Mouse (Mus musculus) kidney, embryonic 15.5 days (tissue): Measurements from ENCODE around the gene Pbx1. TPM values are rescaled to one million over a fixed set of nuclear protein-coding genes. Genes with fewer than 3 reads are reported as not detected.

Experiments used
- ATAC-seq: fragments of 200-750 bp; cut with Nextera tagmentation; replicated peaks from 2 replicates; pipeline ENCODE4 v1.8.0; 2017; ENCODE audit warnings: moderate TSS enrichment; ENCODE audit not compliant: low FRiP score
- H3K27ac ChIP-seq: fragments of 300-500 bp; sonication (generic); 2 replicates; pipeline ENCODE4 v1.5.1; 2015; ENCODE audit warnings: mild to moderate bottlenecking, inconsistent platforms
- H3K27me3 ChIP-seq: fragments of 300-500 bp; sonication (generic); 2 replicates; pipeline ENCODE4 v1.6.1; 2015; ENCODE audit warnings: inconsistent platforms
- H3K36me3 ChIP-seq: fragments of 300-500 bp; sonication (generic); 2 replicates; pipeline ENCODE4 v1.6.1; 2015; ENCODE audit warnings: inconsistent platforms
- H3K4me1 ChIP-seq: fragments of 300-500 bp; sonication (generic); 2 replicates; pipeline ENCODE4 v1.6.1; 2015; ENCODE audit warnings: inconsistent platforms
- H3K4me2 ChIP-seq: fragments of 300-500 bp; sonication (generic); 2 replicates; pipeline ENCODE4 v1.6.1; 2015; ENCODE audit warnings: moderate library complexity, mild to moderate bottlenecking, inconsistent platforms
- H3K4me3 ChIP-seq: fragments of 300-500 bp; sonication (generic); replicated peaks from 2 replicates; pipeline ENCODE4 v1.5.1; 2015; ENCODE audit warnings: mild to moderate bottlenecking, inconsistent platforms
- H3K9ac ChIP-seq: fragments of 300-500 bp; sonication (generic); 2 replicates; pipeline ENCODE4 v1.6.1; 2015; ENCODE audit warnings: mild to moderate bottlenecking, inconsistent platforms
- H3K9me3 ChIP-seq: fragments of 300-500 bp; sonication (generic); replicated peaks from 2 replicates; pipeline ENCODE4 v1.6.1; 2016; ENCODE audit warnings: inconsistent platforms
- WGBS: fragments of 180-500 bp; shearing (Covaris S2); methylation state at CpG from one replicate; pipeline ENCODE4 v1.1.7; 2015; ENCODE audit warnings: mixed read lengths; 5-methylcytosine and 5-hydroxymethylcytosine counted together
- polyA plus RNA-seq: library from polyadenylated mRNA; unstranded; fragments of >200 nt; fragmentation: Nextera tagmentation; extraction: Ambion mirVana; gene quantifications from 2 replicates; pipeline ENCODE4 v1.2.1, GENCODE M21; 2015

Gene Pbx1
- polyA plus RNA-seq, 1 experiment from 2014 or later, result 81.9 TPM

DNA sequence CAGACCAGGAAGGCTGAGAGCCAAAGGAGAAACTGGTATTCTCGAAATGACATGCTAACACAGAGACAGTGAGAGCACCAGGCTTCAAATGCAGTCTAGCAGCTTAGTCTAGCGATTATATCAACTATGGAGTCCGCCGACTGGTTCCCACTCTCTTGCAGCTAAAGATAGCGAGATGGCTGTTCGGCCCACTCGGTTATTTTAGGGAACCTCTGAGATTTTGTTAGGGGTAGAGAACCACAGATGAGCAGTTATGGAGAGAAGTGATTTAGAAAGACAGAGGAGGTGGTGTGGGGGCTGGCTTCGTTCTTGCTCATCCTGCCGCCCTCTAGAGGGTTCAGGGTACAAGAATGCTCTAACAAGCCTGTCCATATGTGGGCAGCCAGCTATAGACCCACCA is 13.2 kb downstream of the Pbx1 start:
- Histone ChIP-seq H3K4me2 (no peak overlapping the region), H3K9me3 (no peaks in the 10 kb centered on the region), H3K36me3 (peaks cover 50% of the 10 kb centered on the region), H3K9ac (no peak overlapping the region), H3K4me3 (0 out of 2 replicates have a peak overlapping the region, but pooled peaks have one; percentile 0), H3K27me3 (no peaks in the 10 kb centered on the region), H3K4me1 (peaks cover 92% of the 10 kb centered on the region), H3K27ac (peak overlapping the region; percentile 6; the same call in 1 of the 2 replicates)
- WGBS, result 75% methylated on average over 9 of the region's 9 CpGs
- no peak for ATAC-seq

DNA sequence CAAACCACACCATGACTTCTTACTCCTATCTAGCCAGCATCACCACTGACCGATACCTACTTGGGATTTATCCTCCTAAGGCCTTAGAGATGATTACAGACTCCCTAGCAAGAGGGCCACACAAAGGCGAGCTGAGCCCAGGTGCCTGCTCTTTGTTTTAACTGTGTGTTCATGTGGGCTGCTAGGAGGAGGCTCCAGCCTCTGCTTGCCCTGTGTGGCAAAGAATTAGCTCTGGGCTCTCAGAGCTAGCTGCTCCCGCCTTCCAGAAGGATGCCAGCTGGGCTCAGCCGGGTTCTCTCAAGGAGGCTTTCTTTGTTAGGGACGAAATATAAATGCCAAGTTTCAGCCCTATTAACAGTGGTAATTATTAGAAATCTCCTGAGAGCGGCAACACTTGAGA is 14.4 kb downstream of the Pbx1 start:
- Histone ChIP-seq H3K4me3 (no peak overlapping the region), H3K4me2 (peak overlapping the region; percentile 44), H3K36me3 (peaks cover 62% of the 10 kb centered on the region), H3K9ac (peak overlapping the region; percentile 34), H3K27ac (peak overlapping the region; percentile 73), H3K27me3 (no peaks in the 10 kb centered on the region), H3K9me3 (no peaks in the 10 kb centered on the region), H3K4me1 (peaks cover 91% of the 10 kb centered on the region)
- WGBS, result 50% methylated on average over 6 of the region's 6 CpGs
- ATAC-seq, result no peak

DNA sequence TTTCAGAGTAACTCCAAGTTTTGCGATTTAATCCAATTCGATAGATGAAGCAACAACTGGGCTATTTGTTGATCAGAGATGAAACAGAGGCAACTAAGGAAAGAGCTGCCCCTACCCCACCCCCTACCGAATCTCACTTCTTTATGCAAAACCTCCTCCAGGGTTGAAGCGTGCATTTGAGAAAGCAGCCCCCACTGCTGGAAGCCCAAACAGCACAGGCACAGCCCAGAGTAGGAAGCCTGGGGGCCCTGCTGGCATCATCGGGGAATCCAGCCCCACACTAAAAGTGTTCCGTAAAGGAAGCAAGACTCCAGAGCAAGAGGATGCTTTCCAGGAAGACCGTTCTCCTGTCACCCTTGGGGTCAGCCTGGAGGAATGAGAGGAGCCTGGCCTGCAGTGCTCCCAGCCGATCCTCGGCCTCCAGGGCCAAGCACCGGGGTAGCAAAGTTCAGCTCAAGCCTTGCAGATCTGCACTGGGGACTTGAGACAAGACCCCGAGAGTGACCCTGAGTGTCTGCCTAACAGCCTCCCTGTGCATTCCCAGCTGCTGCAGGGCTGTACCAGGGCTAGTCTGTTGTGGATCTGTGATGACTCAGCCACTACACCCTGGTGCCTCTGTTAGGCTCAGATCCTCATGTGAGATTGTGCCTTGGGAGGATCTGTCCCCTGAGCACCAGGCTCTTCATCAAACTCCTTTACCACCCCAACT is 15.2 kb downstream of the Pbx1 start:
- peak overlapping the region; percentile 73 for H3K27ac ChIP-seq
- peak overlapping the region; percentile 44 for H3K4me2 ChIP-seq
- WGBS, result 12% methylated on average over 11 of the region's 11 CpGs
- peak; percentile 66 for ATAC-seq
- H3K36me3 ChIP-seq, result peaks cover 59% of the 10 kb centered on the region
- no peak overlapping the region; the same call in 1 of the 2 replicates for H3K4me3 ChIP-seq
- no peaks in the 10 kb centered on the region for H3K9me3 ChIP-seq
- H3K9ac ChIP-seq, result no peak overlapping the region
- no peaks in the 10 kb centered on the region for H3K27me3 ChIP-seq
- peaks cover 87% of the 10 kb centered on the region for H3K4me1 ChIP-seq

DNA sequence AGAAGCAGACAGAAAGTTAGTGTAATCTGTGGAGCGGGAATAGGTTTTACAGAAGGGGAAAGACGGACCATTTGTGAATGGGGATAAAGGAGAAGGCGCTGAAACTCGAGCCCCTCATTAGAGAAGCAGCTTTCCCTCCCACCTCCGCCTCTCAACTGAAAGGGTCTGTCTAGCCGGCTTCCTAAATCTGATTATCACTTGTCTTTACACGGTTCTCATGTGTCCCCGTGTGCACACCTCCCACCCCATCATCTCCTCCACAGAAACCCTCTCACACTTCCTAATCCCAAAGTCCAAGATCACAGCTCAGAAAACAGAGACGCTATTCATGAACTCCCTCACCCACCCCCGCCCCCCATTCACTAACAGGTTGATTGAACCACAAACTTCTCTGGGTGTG is 21.5 kb downstream of the Pbx1 start:
- H3K4me1 ChIP-seq, result peaks cover 90% of the 10 kb centered on the region
- ATAC-seq, result peak; percentile 79
- H3K9ac ChIP-seq, result no peak overlapping the region
- peaks cover 67% of the 10 kb centered on the region for H3K36me3 ChIP-seq
- 12% methylated on average over 10 of the region's 10 CpGs for WGBS
- H3K27ac ChIP-seq, result peak overlapping the region; percentile 81
- H3K27me3 ChIP-seq, result no peaks in the 10 kb centered on the region
- no peak overlapping the region for H3K4me3 ChIP-seq
- peak overlapping the region; percentile 2; the same call in 1 of the 2 replicates for H3K4me2 ChIP-seq
- no peaks in the 10 kb centered on the region for H3K9me3 ChIP-seq

DNA sequence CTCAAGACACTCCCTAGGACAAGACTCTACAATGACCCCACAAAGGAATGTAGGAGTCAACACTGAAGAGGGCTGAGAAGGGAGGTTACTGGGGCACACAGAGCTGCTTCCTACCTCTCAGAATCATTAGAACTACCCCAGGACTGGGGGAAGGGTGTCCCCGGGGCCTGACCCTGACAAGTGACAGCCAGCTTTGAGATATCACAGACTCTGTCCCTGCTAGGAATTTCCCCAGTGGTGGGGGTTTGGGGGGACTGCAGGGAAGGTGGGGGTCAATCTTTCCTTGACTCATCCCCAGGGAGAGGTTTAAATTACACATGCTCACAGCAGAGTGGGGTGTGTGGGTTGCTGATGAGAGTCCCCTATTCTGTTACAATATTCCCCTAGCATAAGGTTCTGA is 22.0 kb downstream of the Pbx1 start:
- peak overlapping the region; percentile 81 for H3K27ac ChIP-seq
- no peak overlapping the region for H3K4me3 ChIP-seq
- H3K36me3 ChIP-seq, result peaks cover 61% of the 10 kb centered on the region
- no peak overlapping the region for H3K9ac ChIP-seq
- H3K9me3 ChIP-seq, result no peaks in the 10 kb centered on the region
- H3K4me1 ChIP-seq, result peaks cover 90% of the 10 kb centered on the region
- H3K4me2 ChIP-seq, result peak overlapping the region; percentile 23; the same call in 1 of the 2 replicates
- H3K27me3 ChIP-seq, result no peaks in the 10 kb centered on the region
- 10% methylated on average over 1 of the region's 1 CpGs for WGBS
- ATAC-seq, result peak; percentile 65

DNA sequence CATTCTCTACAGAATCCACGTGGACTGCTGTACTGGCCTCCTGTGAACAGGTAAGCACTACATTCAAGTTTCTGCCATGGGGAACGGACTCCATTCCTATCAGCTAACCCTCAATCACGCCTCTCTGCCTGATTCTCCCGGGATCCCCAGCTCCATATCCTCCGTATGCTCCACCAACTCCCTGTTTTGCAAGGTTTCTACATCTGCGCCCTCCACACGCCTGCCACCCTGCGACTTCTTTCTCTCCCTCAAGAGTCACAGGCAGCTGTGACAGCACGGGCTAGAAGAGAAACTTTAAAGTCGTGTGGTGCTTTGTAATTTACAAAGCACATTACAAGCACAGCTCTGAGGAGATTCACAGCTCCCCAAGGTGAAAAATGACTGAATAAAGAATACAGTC is 23.3 kb downstream of the Pbx1 start:
- no peak overlapping the region for H3K9ac ChIP-seq
- H3K4me1 ChIP-seq, result peaks cover 90% of the 10 kb centered on the region
- H3K4me2 ChIP-seq, result no peak overlapping the region
- WGBS, result 58% methylated on average over 10 of the region's 10 CpGs
- H3K4me3 ChIP-seq, result no peak overlapping the region
- no peak for ATAC-seq
- no peaks in the 10 kb centered on the region for H3K27me3 ChIP-seq
- peaks cover 50% of the 10 kb centered on the region for H3K36me3 ChIP-seq
- H3K27ac ChIP-seq, result peak overlapping the region; percentile 81
- H3K9me3 ChIP-seq, result no peaks in the 10 kb centered on the region

DNA sequence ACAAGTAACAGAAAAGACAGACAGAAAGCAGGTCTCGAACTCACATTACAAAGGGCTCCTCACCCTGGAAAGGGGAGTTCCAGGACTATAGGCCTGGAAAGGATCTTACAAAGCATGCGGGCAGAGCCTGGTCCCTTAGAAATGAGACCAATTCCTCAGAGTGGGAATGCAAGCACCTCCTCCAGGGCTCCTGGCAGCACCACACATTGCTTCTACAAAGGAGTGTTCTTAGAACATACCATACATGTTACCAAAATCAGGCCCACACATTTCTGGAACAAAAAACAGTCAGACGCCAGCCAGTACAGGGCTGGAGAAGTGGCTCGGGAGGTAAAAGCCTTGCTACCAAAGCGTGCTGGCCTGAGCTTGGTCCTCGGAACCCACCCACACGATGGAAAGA is 24.1 kb downstream of the Pbx1 start:
- Histone ChIP-seq H3K9ac (no peak overlapping the region), H3K36me3 (peaks cover 42% of the 10 kb centered on the region), H3K4me2 (no peak overlapping the region), H3K9me3 (no peaks in the 10 kb centered on the region), H3K27ac (peak overlapping the region; percentile 81), H3K27me3 (no peaks in the 10 kb centered on the region), H3K4me3 (no peak overlapping the region), H3K4me1 (peaks cover 89% of the 10 kb centered on the region)
- 72% methylated on average over 7 of the region's 7 CpGs for WGBS
- no peak for ATAC-seq

DNA sequence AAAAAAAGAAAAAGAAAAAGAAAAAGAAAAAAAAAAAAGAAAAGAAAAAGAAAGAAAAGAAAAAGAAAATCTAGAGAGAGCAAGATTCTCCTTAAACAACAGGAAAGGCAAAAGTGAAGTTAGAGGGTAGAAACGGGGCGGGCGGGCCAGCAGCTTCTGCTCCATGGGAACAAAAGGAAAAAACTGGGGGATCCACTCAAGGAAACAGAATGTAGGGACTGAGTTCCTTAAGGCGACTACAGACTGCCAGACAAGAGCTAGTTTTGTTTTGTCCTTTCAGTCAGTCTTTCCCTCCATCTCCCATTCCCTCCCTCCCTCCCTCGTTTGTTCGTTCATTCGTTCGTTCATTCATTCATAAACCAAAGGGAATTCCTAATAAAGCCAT is 25.8 kb downstream of the Pbx1 start:
- Histone ChIP-seq H3K27ac (peak overlapping the region; percentile 79), H3K4me1 (peaks cover 90% of the 10 kb centered on the region), H3K9me3 (no peaks in the 10 kb centered on the region), H3K9ac (no peak overlapping the region), H3K36me3 (peaks cover 30% of the 10 kb centered on the region), H3K4me3 (no peak overlapping the region), H3K4me2 (no peak overlapping the region), H3K27me3 (no peaks in the 10 kb centered on the region)
- no peak for ATAC-seq
- WGBS, result 36% methylated on average over 8 of the region's 8 CpGs

DNA sequence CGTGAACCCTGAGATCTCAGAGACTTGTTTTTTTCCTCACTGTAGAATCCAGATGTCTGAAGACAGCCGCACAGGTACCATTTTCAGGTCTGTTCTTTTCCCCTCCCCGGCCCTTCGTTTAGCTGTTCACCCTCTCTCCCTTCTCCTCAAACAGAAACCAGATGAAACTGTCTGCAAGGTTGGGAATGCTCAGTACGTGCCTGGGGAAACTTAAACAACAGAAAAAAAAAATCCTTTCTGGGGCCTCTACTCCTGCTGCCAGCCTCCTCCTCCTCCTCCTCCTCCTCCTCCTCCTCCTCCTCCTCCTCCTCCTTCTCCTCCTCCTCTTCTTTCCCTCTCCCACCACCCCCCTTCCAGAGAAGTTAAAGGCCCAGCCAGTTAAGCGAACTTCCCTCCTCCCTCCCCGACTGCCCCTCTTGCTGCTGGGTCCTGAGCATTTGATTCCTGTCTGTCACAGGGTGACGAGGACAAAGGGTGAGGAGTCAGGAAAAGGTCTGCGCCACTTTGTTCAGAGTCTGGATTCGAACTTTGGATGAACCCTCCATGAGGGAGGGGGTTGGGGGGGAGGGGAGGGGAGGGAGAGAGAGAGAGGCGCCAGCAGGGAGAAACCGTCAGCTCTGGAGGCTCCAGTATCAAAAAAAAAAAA is 26.3 kb downstream of the Pbx1 start:
- Histone ChIP-seq H3K4me3 (no peak overlapping the region), H3K27ac (peak overlapping the region; percentile 83), H3K36me3 (peaks cover 34% of the 10 kb centered on the region), H3K27me3 (no peaks in the 10 kb centered on the region), H3K9me3 (no peaks in the 10 kb centered on the region), H3K4me1 (peaks cover 90% of the 10 kb centered on the region), H3K4me2 (0 out of 2 replicates have a peak overlapping the region, but pooled peaks have one; percentile 9), H3K9ac (no peak overlapping the region)
- no peak; the same call in 1 of the 2 replicates for ATAC-seq
- 15% methylated on average over 10 of the region's 12 CpGs for WGBS

DNA sequence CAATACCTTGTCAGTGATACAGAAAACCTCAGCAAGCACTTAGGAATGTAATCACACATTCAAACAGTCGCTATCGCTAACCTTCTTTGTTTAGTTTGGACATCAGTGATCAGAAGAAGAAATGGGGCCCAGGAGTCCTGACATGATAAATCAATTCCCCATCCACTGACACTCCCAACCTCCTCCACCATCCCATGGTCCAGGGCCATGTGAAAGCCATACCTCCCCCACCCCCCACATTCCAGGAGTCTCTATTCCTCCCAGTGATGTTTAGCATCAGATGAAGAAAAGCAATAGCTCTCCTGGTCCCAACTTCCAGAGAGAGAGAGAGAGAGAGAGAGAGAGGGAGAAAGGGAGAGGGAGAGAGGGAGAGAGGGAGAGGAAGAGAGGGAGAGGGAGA is 28.5 kb downstream of the Pbx1 start:
- ATAC-seq, result peak; percentile 71
- WGBS, result 29% methylated on average over 2 of the region's 2 CpGs

DNA sequence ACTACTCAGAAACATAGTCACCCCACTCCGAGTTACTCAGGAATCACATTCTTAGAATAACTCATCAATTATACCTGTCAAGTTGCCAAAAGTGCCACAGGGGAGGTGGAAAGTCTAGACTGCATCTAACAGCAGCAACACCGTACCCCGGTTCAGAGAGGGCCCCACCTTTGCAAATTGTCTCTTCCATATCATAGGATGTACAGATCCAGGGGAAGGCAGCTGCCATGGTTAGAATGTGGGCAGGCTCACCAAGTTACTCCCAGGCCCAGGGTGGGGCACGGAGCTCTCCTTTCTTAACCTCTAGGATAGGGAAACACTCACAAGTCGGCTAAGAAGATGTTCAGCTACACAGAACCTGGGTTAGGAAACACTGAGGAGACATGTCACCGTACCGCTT is 29.4 kb downstream of the Pbx1 start:
- peaks cover 26% of the 10 kb centered on the region for H3K36me3 ChIP-seq
- peak overlapping the region; percentile 54; the same call in 1 of the 2 replicates for H3K27ac ChIP-seq
- H3K4me1 ChIP-seq, result peaks cover 60% of the 10 kb centered on the region
- H3K9me3 ChIP-seq, result no peaks in the 10 kb centered on the region
- no peak overlapping the region for H3K4me3 ChIP-seq
- no peaks in the 10 kb centered on the region for H3K27me3 ChIP-seq
- ATAC-seq, result peak; percentile 11; the same call in 1 of the 2 replicates
- WGBS, result 36% methylated on average over 7 of the region's 7 CpGs
- no peak overlapping the region for H3K4me2 ChIP-seq
- no peak overlapping the region for H3K9ac ChIP-seq

More for the DNA sequence above, 28.5 kb downstream of the Pbx1 start:
- Histone ChIP-seq H3K27ac (peak overlapping the region; percentile 54), H3K9ac (no peak overlapping the region), H3K4me3 (no peak overlapping the region), H3K4me2 (no peak overlapping the region), H3K27me3 (no peaks in the 10 kb centered on the region), H3K9me3 (no peaks in the 10 kb centered on the region), H3K4me1 (peaks cover 69% of the 10 kb centered on the region), H3K36me3 (peaks cover 32% of the 10 kb centered on the region)

DNA sequence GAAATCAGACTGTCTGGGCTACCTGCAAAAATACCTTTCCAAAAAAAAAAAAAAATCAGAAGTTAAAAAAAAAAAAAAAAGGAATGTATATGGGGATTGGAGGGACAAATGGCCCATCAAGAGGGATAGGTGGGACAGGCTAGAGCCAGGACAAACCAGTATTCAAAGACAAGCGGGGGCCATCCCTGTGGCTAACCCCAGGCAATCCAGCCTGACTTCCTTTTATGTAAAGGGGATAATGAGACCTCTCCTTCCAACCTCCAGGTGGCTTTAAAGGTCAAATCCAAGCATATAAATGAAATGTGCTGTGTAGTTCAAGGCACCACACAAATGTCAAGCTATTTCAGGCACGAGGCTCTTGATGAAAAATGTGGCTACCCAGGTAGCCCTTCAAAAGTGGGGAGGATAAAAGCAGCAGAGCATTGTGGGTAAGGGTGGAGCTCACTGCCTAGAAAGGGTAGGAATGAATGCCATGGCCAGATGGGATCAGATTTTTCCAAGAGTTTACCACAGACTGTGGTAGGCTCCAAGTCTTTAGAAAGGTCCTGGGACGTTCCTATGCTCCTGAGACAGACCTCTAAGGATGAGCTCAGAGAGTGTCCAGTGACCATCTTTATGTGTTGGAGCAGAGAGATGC is 36.4 kb downstream of the Pbx1 start:
- no peak for ATAC-seq
- WGBS, result 62% methylated on average over 3 of the region's 3 CpGs
- peaks cover 48% of the 10 kb centered on the region for H3K4me1 ChIP-seq

More for the DNA sequence above, 36.4 kb downstream of the Pbx1 start:
- Histone ChIP-seq H3K27ac (no peak overlapping the region), H3K36me3 (peaks cover 47% of the 10 kb centered on the region), H3K4me2 (no peak overlapping the region), H3K9ac (no peak overlapping the region), H3K9me3 (no peaks in the 10 kb centered on the region), H3K27me3 (no peaks in the 10 kb centered on the region), H3K4me3 (no peak overlapping the region)
